Comparison of ENCODE assay signal across 23 mouse cellular contexts in genomic region chr11:101374421-101374938, GRCm38 (mm10). TPM values are rescaled to one million over a fixed set of nuclear protein-coding genes. Genes with fewer than 3 reads are reported as not detected.
"Had no signal": no experiment of that assay in that cellular context is flagged by ENCODE, and none has a peak within 500 bp of the region (broad histone marks: within the 10 kb centered on the region; RNA-seq: fewer than 3 reads in every experiment).

No protein-coding gene starts in this region.

- H3K9ac ChIP-seq: lung, embryonic 15.5 days; midbrain, embryonic 13.5 days; midbrain, embryonic 15.5 days; neural tube, embryonic 12.5 days; stomach, embryonic 15.5 days had no signal

- H3K36me3 ChIP-seq: lung, embryonic 15.5 days; midbrain, embryonic 13.5 days; midbrain, embryonic 15.5 days; neural tube, embryonic 12.5 days; stomach, embryonic 15.5 days had no signal

- H3K4me1 ChIP-seq: lung, embryonic 15.5 days; midbrain, embryonic 13.5 days; midbrain, embryonic 15.5 days; neural tube, embryonic 12.5 days; stomach, embryonic 15.5 days had no signal

- H3K27ac ChIP-seq: lung, embryonic 15.5 days; macrophage; midbrain, embryonic 13.5 days; midbrain, embryonic 15.5 days; neural tube, embryonic 12.5 days; stomach, embryonic 15.5 days; stomach, postnatal 0 days had no signal

- H3K4me3 ChIP-seq: lung, embryonic 15.5 days; megakaryocyte, embryonic 14.5 days; midbrain, embryonic 13.5 days; midbrain, embryonic 15.5 days; neural tube, embryonic 12.5 days; stomach, embryonic 15.5 days had no signal

- DNase-seq: lung, adult 2 months; lung, postnatal 14 days; lung, postnatal 36 days; right cerebral cortex, postnatal 14 days; thymus, adult 2 months; thymus, postnatal 14 days; thymus, postnatal 4 days had no signal

- H3K27me3 ChIP-seq: lung, embryonic 15.5 days; midbrain, embryonic 13.5 days; midbrain, embryonic 15.5 days; neural tube, embryonic 12.5 days; stomach, embryonic 15.5 days had no signal

RNA-seq across cellular contexts. Expression of gene G6pc, which starts 7.1 kb away (rescaled TPM):
- total RNA-seq: megakaryocyte progenitor cell, adult 5-6 weeks; midbrain, postnatal 0 days; monocyte, adult 5-6 weeks; neutrophil, adult 5-6 weeks had no signal
- polyA plus RNA-seq: lung, embryonic 15.5 days; macrophage; midbrain, embryonic 11.5 days; midbrain, embryonic 13.5 days; midbrain, embryonic 15.5 days; midbrain, postnatal 0 days; neural tube, embryonic 12.5 days; neural tube, embryonic 14.5 days; testis, adult 2 months; urinary bladder, adult 2 months had no signal

RNA-seq across cellular contexts. Expression of gene Aoc3, which starts 44.1 kb away (rescaled TPM):
- total RNA-seq: monocyte, adult 5-6 weeks; neutrophil, adult 5-6 weeks had no signal
- polyA plus RNA-seq: macrophage; midbrain, embryonic 11.5 days; midbrain, embryonic 13.5 days; neural tube, embryonic 12.5 days; neural tube, embryonic 14.5 days had no signal

RNA-seq across cellular contexts. Expression of gene Gm27029, which starts 50.1 kb away (rescaled TPM):
- polyA plus RNA-seq: macrophage had no signal
